Mouse (Mus musculus) v-Abl transformed pro-B cells (cell line): Measurements from ENCODE around the gene Psmb7.

Experiments
- in situ Hi-C, 2 experiments: fragments of 400-800 bp; cut with MboI; formaldehyde crosslinking; loops; one replicate each; pipeline ENCODE4 v1.15.1; 2025; ENCODE audit not compliant: unreplicated experiment in 2 of 2

Gene Psmb7

GRCm38 (mm10) chr2:38554226-38554995, 89.5 kb downstream of the Psmb7 start:
- in situ Hi-C loops, result no loop called here

GRCm38 (mm10) chr2:38552004-38552443, 91.9 kb downstream of the Psmb7 start:
- in situ Hi-C loops, result no loop called here

GRCm38 (mm10) chr2:38547793-38548517, 95.9 kb downstream of the Psmb7 start:
- in situ Hi-C loops, result no loop called here

- in situ Hi-C loops, result no loop called here
Observed at GRCm38 (mm10) chr2:38546748-38547147, 97.1 kb downstream of the Psmb7 start.

- in situ Hi-C loops, result no loop called here
Observed at GRCm38 (mm10) chr2:38546222-38546621, 97.7 kb downstream of the Psmb7 start.

- in situ Hi-C loops, result no loop called here
Observed at GRCm38 (mm10) chr2:38545706-38546105, 98.2 kb downstream of the Psmb7 start.

GRCm38 (mm10) chr2:38544982-38545381, 98.9 kb downstream of the Psmb7 start:
- in situ Hi-C loops, result no loop called here

- in situ Hi-C loops, result no loop called here
Observed at GRCm38 (mm10) chr2:38544341-38544740, 99.5 kb downstream of the Psmb7 start.

GRCm38 (mm10) chr2:38543158-38543557, 100.7 kb downstream of the Psmb7 start:
- in situ Hi-C loops, result no loop called here

- in situ Hi-C loops, result no loop called here
Observed at GRCm38 (mm10) chr2:38542366-38542765, 101.5 kb downstream of the Psmb7 start.

GRCm38 (mm10) chr2:38541570-38541969, 102.3 kb downstream of the Psmb7 start:
- in situ Hi-C loops, result no loop called here

GRCm38 (mm10) chr2:38541101-38541500, 102.8 kb downstream of the Psmb7 start:
- in situ Hi-C loops, result no loop called here

GRCm38 (mm10) chr2:38540666-38541065, 103.2 kb downstream of the Psmb7 start:
- in situ Hi-C loops, result no loop called here

- in situ Hi-C loops, result no loop called here
Observed at GRCm38 (mm10) chr2:38539677-38540076, 104.2 kb downstream of the Psmb7 start.
